23 mouse cellular contexts compared by ENCODE assay signal in genomic region chr10:4713398-4713797, GRCm38 (mm10).
DNase-seq lines count a peak whose midpoint lies in the region; ATAC-seq lines count a peak whose summit lies in the region.
"Had no signal": no experiment of that assay in that cellular context is flagged by ENCODE, and none has a peak within 500 bp of the region (broad histone marks: within the 10 kb centered on the region; RNA-seq: fewer than 3 reads in every experiment).

No protein-coding gene starts in this region.

- H3K9me3 ChIP-seq in kidney, embryonic 15.5 days (replicated peaks) = no peaks in the 10 kb centered on the region
- H3K9me3 ChIP-seq in limb, embryonic 10.5 days (replicated peaks) = no peaks in the 10 kb centered on the region
- no peaks in the 10 kb centered on the region for H3K9me3 ChIP-seq in neural tube, embryonic 15.5 days (replicated peaks)
- no peaks in the 10 kb centered on the region for H3K9me3 ChIP-seq in heart, embryonic 12.5 days (replicated peaks)
- H3K9me3 ChIP-seq: forebrain, embryonic 12.5 days; heart, embryonic 15.5 days; limb, embryonic 15.5 days; liver, embryonic 15.5 days; midbrain, embryonic 13.5 days had no signal

- no peak overlapping the region for H3K4me3 ChIP-seq in kidney, embryonic 15.5 days (replicated peaks)
- no peak overlapping the region for H3K4me3 ChIP-seq in limb, embryonic 10.5 days
- H3K4me3 ChIP-seq in neural tube, embryonic 15.5 days (replicated peaks) = no peak overlapping the region
- H3K4me3 ChIP-seq in heart, embryonic 12.5 days = no peak overlapping the region

- peaks cover 60% of the 10 kb centered on the region for H3K27me3 ChIP-seq in kidney, embryonic 15.5 days
- H3K27me3 ChIP-seq in limb, embryonic 10.5 days (ENCODE audit: low read depth, poor library complexity, severe bottlenecking) = peaks cover 63% of the 10 kb centered on the region
- peaks cover 37% of the 10 kb centered on the region for H3K27me3 ChIP-seq in neural tube, embryonic 15.5 days (replicated peaks)
- H3K27me3 ChIP-seq in heart, embryonic 12.5 days (replicated peaks) = peaks cover 34% of the 10 kb centered on the region

- no peak for ATAC-seq in kidney, embryonic 15.5 days (replicated peaks; ENCODE audit: low FRiP score)
- ATAC-seq in neural tube, embryonic 15.5 days (ENCODE audit: low FRiP score) = no peak
- ATAC-seq in heart, embryonic 12.5 days (ENCODE audit: insufficient number of reproducible peaks, low FRiP score) = no peak

- intact Hi-C loops in left cerebral cortex, postnatal 14 days (cut with DNase I) = no loop called here

- no peak overlapping the region for H3K9ac ChIP-seq in kidney, embryonic 15.5 days
- H3K9ac ChIP-seq in neural tube, embryonic 15.5 days (replicated peaks) = no peak overlapping the region
- H3K9ac ChIP-seq in heart, embryonic 12.5 days = no peak overlapping the region
- H3K9ac ChIP-seq: heart, embryonic 15.5 days; liver, embryonic 15.5 days had no signal

- peak; percentile 33 for DNase-seq in adrenal gland, postnatal 10 days
- no peak for DNase-seq in adrenal gland, adult 8-10 months
- peak; percentile 9 for DNase-seq in kidney, postnatal 10 days
- DNase-seq in limb, embryonic 10.5 days (ENCODE audit: low spot score) = peak; percentile 40
- DNase-seq in left cerebral cortex, postnatal 14 days (ENCODE audit: low spot score in 2 of 2) = no peak
- DNase-seq: adrenal gland, postnatal 25 days; cerebellum, adult 11-12 months; heart, adult 2 months; heart, postnatal 4 days; kidney, adult 11 months; right cerebral cortex, postnatal 4 days; thymus, postnatal 25 days had no signal

- no peak overlapping the region for H3K4me2 ChIP-seq in kidney, embryonic 15.5 days
- H3K4me2 ChIP-seq in neural tube, embryonic 15.5 days = peak overlapping the region; percentile 96; the same call in 1 of the 2 replicates
- H3K4me2 ChIP-seq in heart, embryonic 12.5 days = no peak overlapping the region

- 62% methylated on average over 10 of the region's 10 CpGs for WGBS in kidney, embryonic 15.5 days
- 55% methylated on average over 10 of the region's 10 CpGs for WGBS in limb, embryonic 10.5 days
- WGBS in neural tube, embryonic 15.5 days = 56% methylated on average over 10 of the region's 10 CpGs
- 78% methylated on average over 10 of the region's 10 CpGs for WGBS in heart, embryonic 12.5 days

- H3K36me3 ChIP-seq in kidney, embryonic 15.5 days = no peaks in the 10 kb centered on the region
- H3K36me3 ChIP-seq in limb, embryonic 10.5 days = no peaks in the 10 kb centered on the region
- H3K36me3 ChIP-seq in neural tube, embryonic 15.5 days = no peaks in the 10 kb centered on the region
- no peaks in the 10 kb centered on the region for H3K36me3 ChIP-seq in heart, embryonic 12.5 days
- H3K36me3 ChIP-seq: forebrain, embryonic 12.5 days; heart, embryonic 15.5 days; limb, embryonic 15.5 days; liver, embryonic 15.5 days; midbrain, embryonic 13.5 days had no signal

- H3K4me1 ChIP-seq in kidney, embryonic 15.5 days = peaks cover 21% of the 10 kb centered on the region
- H3K4me1 ChIP-seq in limb, embryonic 10.5 days = peaks cover 32% of the 10 kb centered on the region
- H3K4me1 ChIP-seq in neural tube, embryonic 15.5 days = peaks cover 24% of the 10 kb centered on the region
- peaks cover 22% of the 10 kb centered on the region for H3K4me1 ChIP-seq in heart, embryonic 12.5 days (replicated peaks)
- H3K4me1 ChIP-seq: liver, embryonic 15.5 days had no signal

- H3K27ac ChIP-seq in kidney, embryonic 15.5 days = no peak overlapping the region
- H3K27ac ChIP-seq in limb, embryonic 10.5 days = no peak overlapping the region
- H3K27ac ChIP-seq in neural tube, embryonic 15.5 days (replicated peaks) = no peak overlapping the region
- no peak overlapping the region for H3K27ac ChIP-seq in heart, embryonic 12.5 days (ENCODE audit: poor library complexity, severe bottlenecking)
- H3K27ac ChIP-seq: forebrain, embryonic 12.5 days; heart, adult 2 months; heart, embryonic 15.5 days; kidney, postnatal 0 days; layer of hippocampus, adult 2 months; limb, embryonic 15.5 days; liver, embryonic 15.5 days; macrophage; midbrain, embryonic 13.5 days had no signal

Comparison
In these comparisons a context has a peak if more than half of its experiments do, and no peak if none do; other contexts are left out.
1. DNase-seq: peak in adrenal gland, postnatal 10 days (single experiment), kidney, postnatal 10 days (single experiment) and limb, embryonic 10.5 days (single experiment); none in adrenal gland, adult 8-10 months (single experiment) and left cerebral cortex, postnatal 14 days (0 of 2).